9 mouse cellular contexts compared by ENCODE assay signal in genomic region chr1:131712386-131712785, GRCm38 (mm10). TPM values are rescaled to one million over a fixed set of nuclear protein-coding genes. Genes with fewer than 3 reads are reported as not detected.
DNase-seq lines count a peak whose midpoint lies in the region; ATAC-seq and TF ChIP-seq lines count a peak whose summit lies in the region.
"Had no signal": no experiment of that assay in that cellular context is flagged by ENCODE, and none has a peak within 500 bp of the region (broad histone marks: within the 10 kb centered on the region; RNA-seq: fewer than 3 reads in every experiment).

No protein-coding gene starts in this region.

- ATAC-seq in forebrain, embryonic 16.5 days, result peak; percentile 83

- H3K27ac ChIP-seq in ES-E14 (ENCODE audit: insufficient read depth, low read depth, low read length, poor library complexity, severe bottlenecking), result no peak overlapping the region
- H3K27ac ChIP-seq in forebrain, embryonic 16.5 days (ENCODE audit: low read length), result no peak overlapping the region
- no peak overlapping the region for H3K27ac ChIP-seq in layer of hippocampus, adult 2 months

- WGBS in forebrain, embryonic 16.5 days, result 34% methylated on average over 2 of the region's 2 CpGs

- H3K27me3 ChIP-seq in forebrain, embryonic 16.5 days (replicated peaks; ENCODE audit: control insufficient read depth, insufficient read depth, low read length), result no peaks in the 10 kb centered on the region

- H3K4me2 ChIP-seq in forebrain, embryonic 16.5 days (ENCODE audit: low read length), result no peak overlapping the region

- H3K9ac ChIP-seq in ES-E14 (ENCODE audit: insufficient read depth, low read depth, low read length, poor library complexity, severe bottlenecking), result no peak overlapping the region
- H3K9ac ChIP-seq in forebrain, embryonic 16.5 days (replicated peaks; ENCODE audit: low read depth, low read length), result no peak overlapping the region

- TF ChIP-seq CTCF in layer of hippocampus, adult 2 months (conservative IDR thresholded peaks at IDR 0.05), result peak; percentile 90

- DNase-seq in ES-E14 (ENCODE audit: low read depth, low spot score), result peak; percentile 86
- peak; percentile 60 for DNase-seq in c-Kit-positive CD71-positive TER-119-positive erythroid progenitor cells, embryonic 14.5 days (ENCODE audit: low spot score)
- DNase-seq in heart, postnatal 36 days, result peak; percentile 84 to 85
- peak; percentile 86 to 90 for DNase-seq in layer of hippocampus, adult 2 months (ENCODE audit: low spot score in 2 of 2)
- peak; percentile 93 for DNase-seq in lung, postnatal 10 days
- peak; percentile 89 for DNase-seq in retina, postnatal 1 day
- peak; percentile 33 for DNase-seq in urinary bladder, postnatal 10 days (ENCODE audit: low spot score)

- intact Hi-C loops in heart, postnatal 36 days (cut with DNase I), result loop anchor here (1.0 to 5.0 kb wide), 3 partner anchors 53 to 270 kb away; no protein-coding TSS in a partner anchor

- peaks cover 2 to 3% of the 10 kb centered on the region in 2 experiments; a peak in 1 of 4 replicates for H3K4me1 ChIP-seq in ES-E14 (ENCODE audit: control insufficient read depth in 2 of 2, insufficient read depth in 2 of 2, low read length in 2 of 2, poor library complexity in 1 of 2)
- H3K4me1 ChIP-seq in forebrain, embryonic 16.5 days (replicated peaks; ENCODE audit: control insufficient read depth, insufficient read depth, low read length), result peaks cover 2% of the 10 kb centered on the region; the same call in 1 of the 2 replicates

- no peaks in the 10 kb centered on the region for H3K36me3 ChIP-seq in ES-E14 (ENCODE audit: control insufficient read depth, insufficient read depth, low read length, poor library complexity, severe bottlenecking)
- no peaks in the 10 kb centered on the region for H3K36me3 ChIP-seq in forebrain, embryonic 16.5 days (ENCODE audit: control insufficient read depth, insufficient read depth)

- H3K4me3 ChIP-seq in ES-E14 (ENCODE audit: insufficient read depth in 1 of 2, low read depth in 1 of 2, low read length in 2 of 2, poor library complexity in 1 of 2, severe bottlenecking in 1 of 2), result no peak overlapping the region
- H3K4me3 ChIP-seq in forebrain, embryonic 16.5 days (replicated peaks; ENCODE audit: low read length), result no peak overlapping the region
- H3K4me3 ChIP-seq in layer of hippocampus, adult 2 months, result no peak overlapping the region

- in situ Hi-C loops in ES-E14 (cut with MboI; ENCODE audit: low sequenced_read_pairs in 2 of 2, unreplicated experiment in 2 of 2), result no loop called here

- H3K9me3 ChIP-seq in ES-E14 (ENCODE audit: control insufficient read depth, insufficient read depth, low read depth, low read length), result no peaks in the 10 kb centered on the region
- no peaks in the 10 kb centered on the region for H3K9me3 ChIP-seq in forebrain, embryonic 16.5 days (ENCODE audit: control insufficient read depth, low read length)

TF ChIP-seq in ES-E14, 5 proteins besides CTCF, POLR2A, EP300 and RAD21:
- TF ChIP-seq ZNF384 (IDR thresholded peaks at IDR 0.05; ENCODE audit: low read depth, low read length) (0 out of 2 replicates have a peak, but pooled peaks have one; percentile 22), HCFC1 (IDR thresholded peaks at IDR 0.05; ENCODE audit: borderline replicate concordance, insufficient read depth, low read length) (no peak)

RNA-seq across cellular contexts. Expression of gene Rab7b, which starts 23.9 kb away (rescaled TPM):
- total RNA-seq in ES-E14 (2012; rRNA removed), result 0.16 and 0.18 TPM in 2 replicates
- 1.0 and 1.2 TPM in 2 replicates for polyA plus RNA-seq in forebrain, embryonic 16.5 days (2015; fragmentation: Nextera tagmentation; extraction: Ambion mirVana)
- total RNA-seq in heart, postnatal 36 days (2021), result 1 to 10 TPM; 4.3 to 4.5 TPM
- total RNA-seq in layer of hippocampus, adult 2 months (2021), result 1 to 10 TPM in 1 of 2 experiments, under 1 TPM in 1; 0.83 to 1.6 TPM

RNA-seq across cellular contexts. Expression of gene Slc26a9, which starts 31.4 kb away (rescaled TPM):
- 0.32 and 0.36 TPM in 2 replicates for total RNA-seq in ES-E14 (2012; rRNA removed)
- 0.06 TPM in 1 of 2 replicates, not detected in the other for polyA plus RNA-seq in forebrain, embryonic 16.5 days (2015; fragmentation: Nextera tagmentation; extraction: Ambion mirVana)
- not detected for total RNA-seq in heart, postnatal 36 days (2021)
- total RNA-seq in layer of hippocampus, adult 2 months (2021), result under 1 TPM; 0.07 to 0.15 TPM
- total RNA-seq: gastrocnemius, postnatal 36 days had no signal

Comparison
In these comparisons a context has a peak if more than half of its experiments do, and no peak if none do; other contexts are left out.
1. DNase-seq: peak in every context shown above with its lines; median percentile 93 in lung, postnatal 10 days; 89 in retina, postnatal 1 day; 88 in layer of hippocampus, adult 2 months; 86 in ES-E14; 84 in heart, postnatal 36 days; 60 in c-Kit-positive CD71-positive TER-119-positive erythroid progenitor cells, embryonic 14.5 days; 33 in urinary bladder, postnatal 10 days.